Mouse (Mus musculus): ENCODE measurements around the gene Naa15. TPM values are rescaled to one million over a fixed set of nuclear protein-coding genes. Genes with fewer than 3 reads are reported as not detected.
A peak's percentile ranks its signal among the peaks of the same experiment; 100 is the strongest.

The Naa15 gene
- polyA plus RNA-seq, 1 experiment from 2014 or later: 41.5 TPM

GRCm38 (mm10) chr3:51484370-51484769 lies 69.4 kb downstream of the Naa15 start:
- Histone ChIP-seq H3K27me3 (ENCODE audit: control insufficient read depth, insufficient read depth, low read length) (no peaks in the 10 kb centered on the region), H3K4me1 (ENCODE audit: control insufficient read depth, insufficient read depth, low read length) (peaks cover 18% of the 10 kb centered on the region), H3K9me3 (ENCODE audit: control insufficient read depth, low read length) (no peaks in the 10 kb centered on the region), H3K4me3 (replicated peaks; ENCODE audit: low read depth, low read length) (peak overlapping the region; percentile 75), H3K4me2 (ENCODE audit: low read length) (peak overlapping the region; percentile 88), H3K36me3 (ENCODE audit: control insufficient read depth, insufficient read depth, low read length) (no peaks in the 10 kb centered on the region), H3K27ac (replicated peaks; ENCODE audit: low read depth, low read length) (peak overlapping the region; percentile 92), H3K9ac (replicated peaks; ENCODE audit: low read length) (peak overlapping the region; percentile 82)
- no peak for DNase-seq
- no peak; the same call in 1 of the 2 replicates for ATAC-seq (ENCODE audit: low FRiP score, low TSS enrichment)
- WGBS: under 1% methylated on average over 33 of the region's 33 CpGs

- no peaks in the 10 kb centered on the region for H3K9me3 ChIP-seq (ENCODE audit: control insufficient read depth, low read length)
- H3K27ac ChIP-seq (replicated peaks; ENCODE audit: low read depth, low read length): no peak overlapping the region
- H3K4me2 ChIP-seq (ENCODE audit: low read length): peak overlapping the region; percentile 88
- peak overlapping the region; percentile 75 for H3K4me3 ChIP-seq (replicated peaks; ENCODE audit: low read depth, low read length)
- H3K36me3 ChIP-seq (ENCODE audit: control insufficient read depth, insufficient read depth, low read length): no peaks in the 10 kb centered on the region
- peaks cover 18% of the 10 kb centered on the region for H3K4me1 ChIP-seq (ENCODE audit: control insufficient read depth, insufficient read depth, low read length)
- H3K27me3 ChIP-seq (ENCODE audit: control insufficient read depth, insufficient read depth, low read length): no peaks in the 10 kb centered on the region
- H3K9ac ChIP-seq (replicated peaks; ENCODE audit: low read length): peak overlapping the region; percentile 82; the same call in 1 of the 2 replicates
- ATAC-seq (ENCODE audit: low FRiP score, low TSS enrichment) (no peak), DNase-seq (no peak)
- 86% methylated on average over 4 of the region's 4 CpGs for WGBS
These were observed 70.4 kb downstream of the Naa15 start for GRCm38 (mm10) chr3:51485347-51485746.

- Histone ChIP-seq H3K27ac (replicated peaks; ENCODE audit: low read depth, low read length) (no peak overlapping the region), H3K27me3 (ENCODE audit: control insufficient read depth, insufficient read depth, low read length) (no peaks in the 10 kb centered on the region), H3K9me3 (ENCODE audit: control insufficient read depth, low read length) (no peaks in the 10 kb centered on the region), H3K4me1 (ENCODE audit: control insufficient read depth, insufficient read depth, low read length) (peaks cover 18% of the 10 kb centered on the region), H3K9ac (replicated peaks; ENCODE audit: low read length) (no peak overlapping the region), H3K4me3 (replicated peaks; ENCODE audit: low read depth, low read length) (no peak overlapping the region), H3K36me3 (ENCODE audit: control insufficient read depth, insufficient read depth, low read length) (no peaks in the 10 kb centered on the region), H3K4me2 (ENCODE audit: low read length) (no peak overlapping the region)
- 87% methylated on average over 4 of the region's 4 CpGs for WGBS
- DNase-seq (no peak), ATAC-seq (ENCODE audit: low FRiP score, low TSS enrichment) (no peak)
These were observed 71.7 kb downstream of the Naa15 start for GRCm38 (mm10) chr3:51486491-51487195.

- peaks cover 18% of the 10 kb centered on the region for H3K36me3 ChIP-seq (ENCODE audit: control insufficient read depth, insufficient read depth, low read length)
- no peaks in the 10 kb centered on the region for H3K27me3 ChIP-seq (ENCODE audit: control insufficient read depth, insufficient read depth, low read length)
- no peak overlapping the region for H3K4me2 ChIP-seq (ENCODE audit: low read length)
- H3K4me1 ChIP-seq (ENCODE audit: control insufficient read depth, insufficient read depth, low read length): peaks cover 8% of the 10 kb centered on the region
- no peak overlapping the region for H3K9ac ChIP-seq (replicated peaks; ENCODE audit: low read length)
- no peak overlapping the region for H3K27ac ChIP-seq (replicated peaks; ENCODE audit: low read depth, low read length)
- no peaks in the 10 kb centered on the region for H3K9me3 ChIP-seq (ENCODE audit: control insufficient read depth, low read length)
- no peak overlapping the region for H3K4me3 ChIP-seq (replicated peaks; ENCODE audit: low read depth, low read length)
- DNase-seq: no peak
- 89% methylated on average over 7 of the region's 7 CpGs for WGBS
- no peak for ATAC-seq (ENCODE audit: low FRiP score, low TSS enrichment)
These were observed 75.3 kb downstream of the Naa15 start for GRCm38 (mm10) chr3:51490088-51490753.

GRCm38 (mm10) chr3:51493272-51493838 lies 78.4 kb downstream of the Naa15 start:
- no peak for ATAC-seq (ENCODE audit: low FRiP score, low TSS enrichment)
- Histone ChIP-seq H3K27me3 (ENCODE audit: control insufficient read depth, insufficient read depth, low read length) (no peaks in the 10 kb centered on the region), H3K4me3 (replicated peaks; ENCODE audit: low read depth, low read length) (no peak overlapping the region), H3K4me1 (ENCODE audit: control insufficient read depth, insufficient read depth, low read length) (no peaks in the 10 kb centered on the region), H3K4me2 (ENCODE audit: low read length) (no peak overlapping the region), H3K27ac (replicated peaks; ENCODE audit: low read depth, low read length) (no peak overlapping the region), H3K36me3 (ENCODE audit: control insufficient read depth, insufficient read depth, low read length) (peaks cover 22% of the 10 kb centered on the region), H3K9me3 (ENCODE audit: control insufficient read depth, low read length) (no peaks in the 10 kb centered on the region), H3K9ac (replicated peaks; ENCODE audit: low read length) (no peak overlapping the region)
- DNase-seq: no peak
- WGBS: 93% methylated on average over 13 of the region's 13 CpGs

- DNase-seq: no peak
- Histone ChIP-seq H3K27ac (replicated peaks; ENCODE audit: low read depth, low read length) (no peak overlapping the region), H3K4me2 (ENCODE audit: low read length) (no peak overlapping the region), H3K4me3 (replicated peaks; ENCODE audit: low read depth, low read length) (no peak overlapping the region), H3K9ac (replicated peaks; ENCODE audit: low read length) (no peak overlapping the region), H3K4me1 (ENCODE audit: control insufficient read depth, insufficient read depth, low read length) (no peaks in the 10 kb centered on the region), H3K27me3 (ENCODE audit: control insufficient read depth, insufficient read depth, low read length) (no peaks in the 10 kb centered on the region), H3K36me3 (ENCODE audit: control insufficient read depth, insufficient read depth, low read length) (peaks cover 22% of the 10 kb centered on the region), H3K9me3 (ENCODE audit: control insufficient read depth, low read length) (no peaks in the 10 kb centered on the region)
- 86% methylated on average over 2 of the region's 2 CpGs for WGBS
- no peak for ATAC-seq (ENCODE audit: low FRiP score, low TSS enrichment)
These were observed 79.5 kb downstream of the Naa15 start for GRCm38 (mm10) chr3:51494466-51494865.

GRCm38 (mm10) chr3:51495646-51496045 lies 80.7 kb downstream of the Naa15 start:
- Histone ChIP-seq H3K4me3 (replicated peaks; ENCODE audit: low read depth, low read length) (no peak overlapping the region), H3K4me1 (ENCODE audit: control insufficient read depth, insufficient read depth, low read length) (no peaks in the 10 kb centered on the region), H3K4me2 (ENCODE audit: low read length) (no peak overlapping the region), H3K9me3 (ENCODE audit: control insufficient read depth, low read length) (no peaks in the 10 kb centered on the region), H3K27ac (replicated peaks; ENCODE audit: low read depth, low read length) (no peak overlapping the region), H3K9ac (replicated peaks; ENCODE audit: low read length) (no peak overlapping the region), H3K27me3 (ENCODE audit: control insufficient read depth, insufficient read depth, low read length) (no peaks in the 10 kb centered on the region), H3K36me3 (ENCODE audit: control insufficient read depth, insufficient read depth, low read length) (peaks cover 22% of the 10 kb centered on the region)
- 98% methylated on average over 9 of the region's 9 CpGs for WGBS
- no peak for ATAC-seq (ENCODE audit: low FRiP score, low TSS enrichment)
- DNase-seq: no peak

GRCm38 (mm10) chr3:51497978-51498377 lies 83.0 kb downstream of the Naa15 start:
- H3K36me3 ChIP-seq (ENCODE audit: control insufficient read depth, insufficient read depth, low read length): peaks cover 22% of the 10 kb centered on the region
- H3K4me3 ChIP-seq (replicated peaks; ENCODE audit: low read depth, low read length): no peak overlapping the region
- no peaks in the 10 kb centered on the region for H3K4me1 ChIP-seq (ENCODE audit: control insufficient read depth, insufficient read depth, low read length)
- no peak overlapping the region for H3K4me2 ChIP-seq (ENCODE audit: low read length)
- H3K27me3 ChIP-seq (ENCODE audit: control insufficient read depth, insufficient read depth, low read length): no peaks in the 10 kb centered on the region
- 100% methylated on average over 1 of the region's 1 CpGs for WGBS
- DNase-seq (no peak), ATAC-seq (ENCODE audit: low FRiP score, low TSS enrichment) (no peak)
- no peak overlapping the region for H3K9ac ChIP-seq (replicated peaks; ENCODE audit: low read length)
- H3K9me3 ChIP-seq (ENCODE audit: control insufficient read depth, low read length): no peaks in the 10 kb centered on the region
- H3K27ac ChIP-seq (replicated peaks; ENCODE audit: low read depth, low read length): no peak overlapping the region
